Mouse (Mus musculus) B cell, adult 2 months (primary cell): ENCODE measurements around the gene Slc38a6.

Experiments used
- DNase-seq, 2 experiments: peaks; one replicate each; pipeline ENCODE4 v3.0.0; 2022

Slc38a6 gene

DNA sequence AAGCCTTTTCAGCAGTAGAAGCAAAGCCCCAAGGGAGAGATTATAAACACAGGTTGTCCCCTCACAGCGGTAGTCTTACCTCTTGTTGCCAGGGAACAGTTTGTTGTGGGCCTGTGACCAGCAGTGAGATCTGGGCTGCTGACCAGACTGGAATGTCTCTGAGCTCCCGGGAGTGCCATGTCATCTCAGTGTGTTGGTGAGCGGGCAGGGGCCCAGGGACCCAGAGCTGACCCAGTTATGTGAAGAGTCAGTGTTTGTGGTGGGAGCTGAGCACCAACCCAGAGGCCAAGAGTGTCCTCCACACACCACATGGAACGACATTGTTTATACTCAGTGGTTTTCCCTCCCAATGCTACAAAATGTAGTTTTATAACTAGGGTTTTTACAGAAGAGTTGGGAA, 112.8 kb downstream of the Slc38a6 start:
- no peak for DNase-seq

DNA sequence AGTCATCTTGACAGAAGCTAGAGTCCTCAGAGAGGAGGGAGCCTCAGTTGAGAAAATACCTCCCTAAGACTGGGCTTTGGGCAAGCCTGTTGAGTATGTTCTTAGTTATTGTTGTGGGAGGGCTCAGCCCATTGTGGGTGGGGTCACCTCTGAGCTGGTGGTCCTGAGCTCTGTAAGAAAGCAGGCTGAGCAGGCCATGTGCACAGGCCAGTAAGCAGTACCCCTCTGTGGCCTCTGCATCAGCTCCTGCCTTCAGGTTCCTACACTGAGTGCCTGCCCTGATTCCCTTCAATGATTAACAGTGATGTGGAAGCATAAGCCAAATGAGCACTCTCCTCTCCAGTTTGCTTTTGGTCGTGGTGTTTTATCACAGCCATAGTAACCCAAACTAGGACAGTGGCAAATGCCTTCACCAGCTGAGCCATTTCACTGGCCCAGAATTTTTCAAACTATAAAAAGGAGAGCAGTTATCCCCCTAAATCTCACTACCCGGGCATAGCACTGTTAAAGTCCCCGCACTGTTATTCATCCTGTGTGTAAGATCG, 114.0 kb downstream of the Slc38a6 start:
- DNase-seq: no peak

DNA sequence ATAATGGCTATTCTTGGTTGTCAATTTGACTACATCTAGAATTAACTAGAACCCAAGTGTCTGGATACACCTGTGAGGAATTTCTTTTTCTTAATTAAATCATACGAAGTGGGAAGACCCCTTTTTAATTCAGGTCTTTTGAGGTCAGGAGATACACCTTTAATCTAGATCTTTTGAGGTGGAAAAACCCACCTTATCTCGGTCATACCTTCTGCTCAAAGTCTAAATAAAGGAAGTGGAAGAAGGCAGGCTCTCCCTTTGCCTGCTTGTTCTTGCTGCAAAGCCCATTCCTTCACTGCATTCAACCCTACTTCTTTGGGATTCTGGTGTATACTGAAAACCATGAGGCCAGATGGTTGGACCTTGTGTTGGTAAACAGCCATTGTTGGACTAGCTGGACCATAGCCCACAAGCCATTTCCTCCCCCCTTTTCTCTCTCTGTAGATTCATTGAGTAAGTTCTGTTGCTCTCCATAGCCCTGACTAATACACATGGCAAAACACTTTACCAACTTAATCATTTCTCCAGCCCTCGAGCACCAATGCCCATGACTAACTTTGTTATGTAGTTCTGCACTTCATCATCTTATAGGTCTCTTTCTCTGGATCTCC, 115.0 kb downstream of the Slc38a6 start:
- no peak for DNase-seq

DNA sequence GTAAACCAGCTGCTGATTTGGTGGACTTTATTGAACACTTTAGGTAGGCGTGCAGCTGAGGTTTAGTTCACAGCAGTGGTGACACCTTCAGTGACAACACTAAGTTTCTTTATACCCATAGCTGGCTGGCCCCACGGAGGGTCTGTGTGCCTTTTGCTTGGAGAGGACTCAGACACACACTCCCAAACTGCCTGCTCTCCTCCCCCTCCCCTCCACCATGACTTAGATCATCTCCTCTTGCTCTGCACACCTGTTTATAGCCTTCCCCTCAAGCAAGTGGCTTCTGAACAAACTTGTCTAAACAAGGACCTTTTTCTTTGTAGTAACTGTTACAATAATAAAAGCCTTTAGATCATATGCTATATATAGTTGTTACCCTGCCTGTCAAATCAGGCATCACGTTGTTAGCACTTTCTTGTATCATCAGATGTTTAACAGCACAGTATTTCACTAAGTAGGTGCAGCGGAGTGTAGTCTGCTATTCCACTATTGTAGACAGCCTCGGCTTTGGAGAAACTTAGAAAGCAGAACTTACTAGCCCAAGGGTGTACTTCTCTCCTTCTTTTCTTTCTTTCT, 115.6 kb downstream of the Slc38a6 start:
- DNase-seq: no peak

DNA sequence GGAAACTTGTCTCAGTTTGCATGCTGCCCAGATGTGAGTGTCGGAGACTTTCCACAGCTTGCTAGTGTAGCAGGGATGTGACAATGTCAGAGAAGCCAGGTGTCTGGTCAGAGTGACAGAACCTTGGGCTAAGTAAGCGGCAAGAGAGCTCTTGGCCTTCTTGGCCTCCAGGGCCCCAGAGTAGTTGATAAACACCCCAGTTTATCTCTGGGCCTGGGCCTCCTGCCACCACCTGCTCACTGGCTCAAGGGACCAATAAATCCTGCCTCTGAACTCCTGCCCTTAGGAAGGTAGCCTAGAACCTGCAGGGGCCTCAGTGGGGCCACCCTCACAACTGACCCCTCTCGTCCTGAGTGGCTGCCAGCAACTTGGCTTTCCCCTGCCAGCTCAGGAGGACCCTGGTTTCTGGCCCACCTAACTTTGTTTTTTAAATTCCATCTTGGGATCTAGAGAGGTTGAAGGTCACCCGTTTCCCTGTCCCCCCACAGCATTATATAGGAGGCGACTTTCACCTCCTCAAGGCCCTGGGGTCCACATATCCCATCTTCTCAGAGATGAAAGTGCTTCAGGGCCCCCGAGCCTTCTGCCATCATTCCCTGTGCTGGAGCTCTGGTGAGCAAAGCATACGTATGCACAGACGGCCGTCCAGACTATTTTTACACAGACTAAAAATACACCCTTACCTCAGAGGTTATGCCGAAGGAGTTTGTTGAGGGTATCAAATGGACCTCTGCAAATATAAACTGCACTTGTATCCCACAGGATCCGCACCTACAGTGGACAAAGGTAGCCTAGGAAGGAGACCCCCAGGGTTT, 116.5 kb downstream of the Slc38a6 start:
- DNase-seq: no peak
